Mouse (Mus musculus): ENCODE measurements around the gene Vmn2r41.
"Not testable (repeated sequence)": the region's sequence is repeated elsewhere in the genome, so short reads cannot be mapped to it uniquely, and the experiment has no call there.

DNA sequence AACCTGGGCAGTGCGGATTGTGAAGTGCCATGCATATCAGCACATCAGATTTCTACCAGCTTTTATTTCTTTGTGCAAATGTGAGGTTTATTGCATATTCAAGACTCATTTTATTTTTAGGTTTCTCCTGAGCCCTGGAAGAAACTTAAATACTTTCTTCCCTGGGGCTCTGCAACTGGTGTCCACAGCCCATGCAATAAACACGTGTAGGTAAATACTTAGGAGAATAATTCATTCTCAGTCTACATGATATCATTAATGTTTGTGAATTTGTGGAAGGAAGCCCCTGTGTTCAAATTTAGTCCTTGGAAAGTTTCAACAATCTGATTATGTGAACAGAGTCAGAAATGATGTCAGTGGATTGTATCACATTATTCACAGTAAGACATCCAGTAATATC is 38.8 kb upstream of the Vmn2r41 start, which contains the start of gene Vmn2r42:
- TF ChIP-seq CTCF (IDR thresholded peaks at IDR 0.05; ENCODE audit: low read depth, low read length); POLR2A (IDR thresholded peaks at IDR 0.05; ENCODE audit: insufficient read depth, low read length): not testable (repeated sequence)
